Mouse (Mus musculus) spleen, postnatal 36 days (tissue): ENCODE measurements around the gene Agbl2.

ENCODE experiments used
- DNase-seq, 2 experiments: peaks; one replicate each; pipeline ENCODE4 v3.0.0; 2022; ENCODE audit warnings: low spot score in 2 of 2, mixed read lengths in 1 of 2

Agbl2 gene

DNA sequence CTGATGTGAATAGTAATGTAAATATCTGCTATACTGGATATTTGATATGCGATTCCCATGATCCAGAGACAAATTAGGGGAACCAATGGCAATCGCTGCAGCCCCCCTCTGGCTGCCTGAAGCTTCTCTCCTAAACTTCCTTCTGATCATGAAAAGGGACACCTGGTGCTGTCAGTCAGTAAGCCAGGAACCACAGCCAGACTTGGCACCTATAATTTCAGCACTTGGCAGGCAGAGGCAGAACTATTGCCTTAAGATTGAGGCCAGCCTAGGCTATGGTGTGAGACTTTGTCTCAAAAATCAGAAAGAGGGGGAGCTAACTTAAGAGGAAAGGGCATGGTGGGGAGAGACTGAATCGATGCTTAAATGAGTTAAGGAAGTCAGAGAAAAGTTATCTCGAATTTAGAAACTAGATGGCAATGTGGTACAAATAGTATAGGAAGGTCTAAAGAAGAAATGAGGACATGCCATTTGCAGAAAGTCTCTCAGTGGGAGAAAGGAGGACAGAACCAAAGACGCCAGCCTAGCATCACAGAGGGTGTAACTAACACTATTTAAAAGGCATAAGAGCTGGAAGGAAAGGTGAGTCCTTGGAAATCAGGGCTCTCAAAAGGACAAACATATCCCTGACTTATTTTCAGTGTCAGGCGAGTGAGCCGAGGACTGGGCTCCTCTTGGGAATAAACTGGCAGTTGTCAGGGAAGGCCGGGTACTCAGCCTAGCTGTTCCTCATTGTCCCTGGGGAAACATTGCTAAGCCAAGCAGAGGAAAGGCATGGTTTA, 88.8 kb downstream of the Agbl2 start:
- DNase-seq, result no peak

GRCm38 (mm10) chr2:90874025-90874424, 91.5 kb downstream of the Agbl2 start:
- DNase-seq, result no peak

DNA sequence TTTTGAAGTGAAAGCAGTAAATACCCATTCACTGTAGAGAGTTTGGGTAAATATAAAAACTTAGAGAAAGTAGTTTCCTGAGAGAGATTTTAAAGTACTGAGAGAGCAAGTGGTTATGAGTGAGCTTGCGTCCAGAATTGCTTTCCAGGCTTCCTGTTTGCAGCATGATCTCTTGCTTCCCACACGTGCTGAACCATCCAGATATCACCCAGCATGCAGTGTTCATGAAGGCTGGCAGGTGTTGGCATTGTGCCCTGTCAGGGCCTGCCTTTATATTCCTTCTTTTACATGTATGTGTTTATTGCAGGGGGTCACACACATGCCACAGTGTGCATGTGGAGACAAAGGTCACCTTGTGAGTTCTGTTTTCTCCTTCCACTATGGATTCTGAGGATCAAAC, 92.7 kb downstream of the Agbl2 start:
- DNase-seq, result no peak

GRCm38 (mm10) chr2:90877584-90878259, 95.2 kb downstream of the Agbl2 start:
- no peak for DNase-seq

DNA sequence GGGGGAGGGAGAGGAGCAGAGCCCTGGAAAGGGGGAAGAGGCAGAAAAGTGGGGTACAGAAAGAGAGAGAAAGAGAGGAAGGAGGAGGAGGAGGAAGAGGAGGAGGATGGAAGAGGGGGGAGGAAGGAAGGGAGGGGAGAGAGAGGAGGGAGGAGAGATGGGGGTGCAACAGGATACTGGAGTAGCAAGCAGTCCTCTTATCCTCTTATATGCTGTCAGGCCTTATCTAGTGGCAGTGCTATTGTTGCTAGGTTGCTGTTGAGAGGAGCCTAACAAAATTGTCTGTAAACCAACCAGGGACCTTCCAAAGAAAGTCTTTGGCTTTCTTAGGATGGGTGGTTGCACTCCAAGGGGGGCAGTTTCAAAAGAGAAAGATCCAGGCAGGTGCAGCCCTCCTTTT, 96.9 kb downstream of the Agbl2 start:
- no peak for DNase-seq

GRCm38 (mm10) chr2:90880144-90880785, 97.7 kb downstream of the Agbl2 start:
- no peak for DNase-seq

- no peak for DNase-seq
Measured at GRCm38 (mm10) chr2:90881824-90882223, 99.3 kb downstream of the Agbl2 start.
